Mouse (Mus musculus): ENCODE data around the gene Gm17949. TPM values are rescaled to one million over a fixed set of nuclear protein-coding genes. Genes with fewer than 3 reads are reported as not detected.

Gm17949 gene
- polyA plus RNA-seq, 1 experiment from 2014 or later: not detected

GRCm38 (mm10) chr17:57001228-57001627 lies 10.0 kb upstream of the Gm17949 start:
- peaks cover 38% of the 10 kb centered on the region for H3K36me3 ChIP-seq (ENCODE audit: inconsistent target)
- H3K27ac ChIP-seq: no peak overlapping the region
- WGBS (ENCODE audit: missing documents): 75% methylated on average over 8 of the region's 8 CpGs
- no peaks in the 10 kb centered on the region for H3K79me2 ChIP-seq (ENCODE audit: inconsistent target)
- no peak overlapping the region for H3K4me3 ChIP-seq (ENCODE audit: inconsistent target)

DNA sequence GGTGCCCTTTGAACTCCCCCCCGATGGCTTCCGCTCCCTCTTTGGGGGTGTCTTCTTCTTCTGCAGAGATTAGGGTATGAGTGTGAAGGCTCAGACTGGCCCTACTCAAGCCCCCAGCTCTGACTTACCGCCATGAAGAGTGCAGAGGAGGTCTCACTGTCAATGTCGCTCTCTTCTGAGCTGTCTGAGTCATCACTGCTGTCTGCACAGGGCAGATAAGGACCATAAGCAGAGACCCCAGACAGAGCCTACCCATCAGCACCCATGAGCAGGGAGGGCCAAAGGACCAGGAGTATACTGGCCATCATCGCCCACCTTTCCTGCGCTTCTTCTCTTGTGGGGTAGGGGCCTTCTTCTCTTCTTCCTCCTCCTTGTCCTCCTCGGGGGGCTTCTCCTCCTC lies 7.3 kb upstream of the Gm17949 start:
- H3K27ac ChIP-seq: no peak overlapping the region
- 95% methylated on average over 6 of the region's 7 CpGs for WGBS (ENCODE audit: missing documents)
- peaks cover 52% of the 10 kb centered on the region for H3K36me3 ChIP-seq (ENCODE audit: inconsistent target)
- H3K4me3 ChIP-seq (ENCODE audit: inconsistent target): no peak overlapping the region
- H3K79me2 ChIP-seq (ENCODE audit: inconsistent target): peaks cover under 1% of the 10 kb centered on the region; the same call in 1 of the 2 replicates

DNA sequence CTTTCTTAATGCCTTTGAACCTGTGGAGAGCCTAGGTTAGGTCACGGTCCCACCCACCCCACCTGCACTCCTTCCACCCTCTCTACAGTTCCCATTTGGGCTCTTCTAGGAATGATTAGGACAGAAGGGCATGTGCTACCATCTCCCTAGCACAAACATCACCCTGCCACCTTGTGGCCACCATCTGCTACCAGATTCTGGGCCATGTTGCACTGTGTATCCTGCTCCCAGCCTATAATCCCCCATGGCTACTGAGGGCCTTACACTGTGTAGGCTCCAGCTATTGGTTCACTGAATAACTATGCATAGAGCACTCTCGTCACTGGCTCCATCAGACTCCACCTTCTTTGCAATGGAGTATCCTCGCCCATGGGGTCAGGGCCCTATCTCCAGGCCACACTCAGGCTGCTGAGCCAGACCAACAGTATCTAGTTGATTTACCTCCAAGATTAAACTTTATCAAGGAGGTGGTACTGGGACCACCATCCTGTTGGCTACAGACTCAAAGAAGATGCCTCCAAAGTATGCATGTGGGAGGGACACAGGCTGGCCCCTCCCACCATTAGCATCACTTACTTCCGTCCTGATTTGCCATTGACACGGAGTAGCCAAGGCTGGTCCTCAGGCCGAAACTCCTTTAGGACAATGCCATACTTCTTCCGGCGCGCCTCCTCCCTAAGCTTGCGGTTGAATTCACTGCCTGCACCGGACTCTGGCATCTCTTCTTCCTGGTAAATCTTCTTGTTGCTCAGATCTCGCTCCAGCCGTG lies 3.9 kb upstream of the Gm17949 start:
- 96% methylated on average over 13 of the region's 13 CpGs for WGBS (ENCODE audit: missing documents)
- Histone ChIP-seq H3K79me2 (ENCODE audit: inconsistent target) (peaks cover 20% of the 10 kb centered on the region), H3K36me3 (ENCODE audit: inconsistent target) (peaks cover 52% of the 10 kb centered on the region), H3K4me3 (ENCODE audit: inconsistent target) (no peak overlapping the region), H3K27ac (no peak overlapping the region)

- peaks cover 20% of the 10 kb centered on the region for H3K36me3 ChIP-seq (ENCODE audit: inconsistent target)
- 4% methylated on average over 19 of the region's 19 CpGs for WGBS (ENCODE audit: missing documents)
- peak overlapping the region; percentile 73 for H3K27ac ChIP-seq
- H3K79me2 ChIP-seq (ENCODE audit: inconsistent target): peaks cover 20% of the 10 kb centered on the region
- H3K4me3 ChIP-seq (ENCODE audit: inconsistent target): peak overlapping the region; percentile 100
Measured at GRCm38 (mm10) chr17:57010911-57011235, 396 bp upstream of the Gm17949 start.

GRCm38 (mm10) chr17:57012245-57012795 lies 1.1 kb downstream of the Gm17949 start:
- WGBS (ENCODE audit: missing documents): 86% methylated on average over 13 of the region's 13 CpGs
- H3K36me3 ChIP-seq (ENCODE audit: inconsistent target): peaks cover 6% of the 10 kb centered on the region
- no peak overlapping the region for H3K27ac ChIP-seq
- H3K4me3 ChIP-seq (ENCODE audit: inconsistent target): peak overlapping the region; percentile 100
- H3K79me2 ChIP-seq (ENCODE audit: inconsistent target): peaks cover 20% of the 10 kb centered on the region

DNA sequence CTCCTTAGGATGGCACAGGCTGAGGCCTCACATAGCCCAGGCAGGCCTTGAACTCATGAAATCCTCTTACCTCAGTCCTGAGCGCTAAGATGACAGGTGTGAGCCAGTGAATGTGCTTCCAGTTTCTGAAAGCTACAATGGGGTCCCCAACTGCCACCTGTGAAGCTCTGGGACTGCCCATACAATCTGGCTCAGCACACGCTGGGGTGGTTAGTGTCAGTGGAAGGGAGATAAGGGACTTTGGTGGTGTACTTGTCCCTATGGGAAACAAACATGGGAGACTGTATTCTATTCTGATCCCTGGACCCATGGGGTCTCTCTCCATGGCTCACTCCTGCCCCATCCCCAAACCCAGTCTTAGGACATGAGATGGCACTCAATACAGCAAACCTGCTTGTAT lies 8.4 kb downstream of the Gm17949 start:
- Histone ChIP-seq H3K79me2 (ENCODE audit: inconsistent target) (no peaks in the 10 kb centered on the region; the same call in 1 of the 2 replicates), H3K27ac (no peak overlapping the region), H3K4me3 (ENCODE audit: inconsistent target) (no peak overlapping the region), H3K36me3 (ENCODE audit: inconsistent target) (peaks cover 35% of the 10 kb centered on the region)
- WGBS (ENCODE audit: missing documents): 93% methylated on average over 2 of the region's 2 CpGs

DNA sequence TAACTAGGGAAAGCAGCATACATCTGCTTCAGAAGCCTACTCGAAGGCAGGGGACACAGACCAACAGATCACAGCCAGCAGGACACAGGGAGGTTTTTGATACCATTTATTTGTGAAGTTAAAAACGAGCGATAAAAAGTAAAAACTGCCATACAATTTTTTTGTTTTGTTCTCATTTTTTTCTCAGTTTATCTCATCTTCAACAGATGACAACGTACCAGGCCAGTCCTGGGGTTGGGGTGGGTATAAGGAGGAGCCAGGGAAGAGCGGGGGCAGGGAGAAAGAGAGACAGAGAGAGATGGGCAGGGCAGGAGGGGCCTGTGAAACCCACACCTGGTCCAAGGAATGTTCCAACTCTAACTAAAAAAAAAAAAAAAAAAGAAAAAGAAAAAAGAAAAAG lies 9.7 kb downstream of the Gm17949 start:
- Histone ChIP-seq H3K4me3 (ENCODE audit: inconsistent target) (no peak overlapping the region), H3K36me3 (ENCODE audit: inconsistent target) (peaks cover 47% of the 10 kb centered on the region), H3K79me2 (ENCODE audit: inconsistent target) (peaks cover 3% of the 10 kb centered on the region; the same call in 1 of the 2 replicates), H3K27ac (no peak overlapping the region)
- 92% methylated on average over 5 of the region's 5 CpGs for WGBS (ENCODE audit: missing documents)

DNA sequence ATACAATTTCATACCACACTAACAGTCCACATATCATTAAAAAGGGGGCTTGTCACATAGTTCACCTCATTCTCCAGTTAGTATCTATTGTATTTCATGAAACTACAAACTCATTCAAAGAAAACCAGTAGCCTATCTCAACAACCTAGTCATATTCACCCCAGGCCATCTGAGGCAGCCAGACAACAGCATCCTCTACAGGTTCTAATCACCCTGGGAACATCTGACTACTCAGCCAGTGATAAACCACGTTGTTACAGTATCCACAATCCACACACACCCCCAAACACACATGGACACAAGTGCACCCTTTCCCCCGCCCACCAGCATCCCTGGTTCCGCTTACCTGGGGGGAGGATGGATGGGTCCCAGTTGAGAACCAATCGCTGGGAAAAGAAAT lies 16.2 kb downstream of the Gm17949 start:
- H3K4me3 ChIP-seq (ENCODE audit: inconsistent target): no peak overlapping the region
- peaks cover 55% of the 10 kb centered on the region for H3K36me3 ChIP-seq (ENCODE audit: inconsistent target)
- WGBS (ENCODE audit: missing documents): 93% methylated on average over 4 of the region's 4 CpGs
- H3K79me2 ChIP-seq (ENCODE audit: inconsistent target): peaks cover 49% of the 10 kb centered on the region
- no peak overlapping the region for H3K27ac ChIP-seq

GRCm38 (mm10) chr17:57029691-57030090 lies 18.4 kb downstream of the Gm17949 start:
- Histone ChIP-seq H3K36me3 (ENCODE audit: inconsistent target) (peaks cover 35% of the 10 kb centered on the region), H3K79me2 (ENCODE audit: inconsistent target) (peaks cover 49% of the 10 kb centered on the region), H3K27ac (0 out of 2 replicates have a peak overlapping the region, but pooled peaks have one; percentile 36), H3K4me3 (ENCODE audit: inconsistent target) (peak overlapping the region; percentile 72)
- 40% methylated on average over 7 of the region's 8 CpGs for WGBS (ENCODE audit: missing documents)

DNA sequence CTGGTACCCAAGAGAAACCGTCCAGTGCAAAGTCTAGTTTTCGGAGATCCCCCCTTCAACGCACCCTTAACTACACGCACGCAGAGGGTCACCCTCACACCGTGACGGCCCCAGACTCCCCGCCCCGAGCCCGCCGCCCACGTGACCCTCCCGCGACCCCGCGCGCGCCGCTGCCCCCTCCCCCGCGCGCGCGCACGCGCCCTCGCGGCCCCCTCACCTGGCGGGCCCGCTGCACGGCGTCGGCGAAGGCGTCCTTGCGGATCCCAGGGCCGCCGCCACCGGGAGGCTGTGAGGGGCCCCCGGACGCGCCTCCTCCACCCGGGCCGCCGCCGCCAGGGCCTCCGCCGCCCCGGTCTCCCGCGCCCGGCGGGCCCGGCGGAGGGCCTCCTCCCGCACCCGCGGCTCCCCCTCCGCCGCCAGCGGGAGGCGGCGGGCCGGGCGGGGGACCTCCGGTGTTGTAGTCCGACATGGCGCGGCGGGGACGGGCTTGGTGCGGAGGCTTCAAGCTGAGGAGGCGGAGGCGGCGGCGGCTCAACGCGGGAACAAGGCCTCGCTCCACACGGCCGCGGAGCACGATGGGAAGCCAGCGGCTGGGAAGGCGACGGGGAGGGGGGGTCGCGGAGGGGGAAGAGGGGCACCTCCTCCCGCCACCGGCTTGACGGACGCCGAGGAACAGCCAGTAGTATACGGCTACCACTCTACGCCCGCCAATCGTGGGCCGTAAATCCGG lies 19.8 kb downstream of the Gm17949 start, which contains the start of gene Khsrp:
Gene Khsrp, minus strand, starts transcription at position 592 of the 730 bp plus-strand sequence.
- WGBS (ENCODE audit: missing documents): 1% methylated on average over 50 of the region's 99 CpGs
- H3K36me3 ChIP-seq (ENCODE audit: inconsistent target): peaks cover 21% of the 10 kb centered on the region; the same call in 1 of the 2 replicates

DNA sequence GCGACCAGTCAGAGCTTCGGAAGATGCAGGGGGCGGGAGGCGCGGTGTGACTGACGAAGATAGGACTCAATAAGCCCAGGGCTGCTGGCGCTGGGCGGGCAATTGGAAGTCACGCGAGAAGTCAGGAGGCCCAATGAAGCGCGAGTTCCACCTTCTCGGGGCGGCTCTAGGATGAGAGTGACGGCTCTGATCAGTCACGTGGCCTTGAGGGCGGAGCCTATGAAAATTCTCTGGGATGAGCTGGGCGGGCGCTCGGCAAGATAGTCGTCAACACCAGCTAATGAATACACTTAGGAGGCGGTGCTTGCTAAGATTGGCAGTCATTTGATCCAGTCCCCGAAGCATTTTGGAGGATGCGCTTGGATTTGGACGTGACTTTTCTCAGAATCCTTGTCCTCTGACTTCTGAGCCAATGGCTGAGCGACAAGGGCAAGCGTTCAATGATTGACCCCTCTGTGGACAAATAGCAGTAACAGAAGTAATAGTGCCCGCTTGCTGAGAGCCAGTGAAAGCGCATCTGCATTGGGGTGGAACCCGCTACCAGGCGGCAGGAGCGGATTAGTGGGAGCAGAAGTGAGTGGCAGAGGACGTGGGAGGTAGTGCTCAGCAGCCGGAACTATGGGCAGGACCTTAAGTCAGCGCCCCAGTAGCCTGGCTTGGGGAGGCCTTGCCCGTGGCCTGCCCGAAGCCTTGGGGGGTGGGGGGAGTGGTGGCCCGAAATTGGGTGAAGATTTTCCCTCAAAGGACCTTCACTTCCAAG lies 20.6 kb downstream of the Gm17949 start:
- H3K4me3 ChIP-seq (ENCODE audit: inconsistent target): peak overlapping the region; percentile 36
- peaks cover 40% of the 10 kb centered on the region for H3K79me2 ChIP-seq (ENCODE audit: inconsistent target)
- under 1% methylated on average over 38 of the region's 38 CpGs for WGBS (ENCODE audit: missing documents)
- H3K27ac ChIP-seq: peak overlapping the region; percentile 85
- H3K36me3 ChIP-seq (ENCODE audit: inconsistent target): peaks cover 13% of the 10 kb centered on the region; the same call in 1 of the 2 replicates

More for the DNA sequence above, 19.8 kb downstream of the Gm17949 start, which contains the start of gene Khsrp:
- Histone ChIP-seq H3K79me2 (ENCODE audit: inconsistent target) (peaks cover 46% of the 10 kb centered on the region), H3K4me3 (ENCODE audit: inconsistent target) (peak within 1 kb of the TSS; percentile 72), H3K27ac (peak within 1 kb of the TSS; percentile 85)

DNA sequence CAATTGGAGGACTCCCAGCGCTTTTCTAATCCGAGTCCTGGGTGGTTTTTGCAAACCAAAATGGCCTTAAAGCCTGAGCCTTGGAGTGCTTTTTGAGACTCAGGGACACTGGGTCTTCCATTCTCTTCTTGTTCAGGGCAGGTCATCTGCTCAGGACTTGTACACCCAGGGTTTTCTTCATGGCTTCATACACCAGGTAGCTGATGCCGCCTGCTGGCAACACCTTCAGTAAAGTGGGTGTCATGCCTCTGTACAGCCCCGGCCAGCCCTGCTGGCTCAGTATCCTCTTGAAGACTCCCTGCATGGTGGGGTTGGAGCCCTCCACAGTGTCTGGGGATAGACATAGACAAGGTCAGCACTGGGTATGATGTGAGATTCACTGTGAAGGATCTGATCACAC lies 21.6 kb downstream of the Gm17949 start:
- peaks cover 4% of the 10 kb centered on the region; the same call in 1 of the 2 replicates for H3K36me3 ChIP-seq (ENCODE audit: inconsistent target)
- H3K79me2 ChIP-seq (ENCODE audit: inconsistent target): peaks cover 30% of the 10 kb centered on the region
- H3K27ac ChIP-seq: peak overlapping the region; percentile 85
- no peak overlapping the region for H3K4me3 ChIP-seq (ENCODE audit: inconsistent target)
- WGBS (ENCODE audit: missing documents): 98% methylated on average over 4 of the region's 4 CpGs

DNA sequence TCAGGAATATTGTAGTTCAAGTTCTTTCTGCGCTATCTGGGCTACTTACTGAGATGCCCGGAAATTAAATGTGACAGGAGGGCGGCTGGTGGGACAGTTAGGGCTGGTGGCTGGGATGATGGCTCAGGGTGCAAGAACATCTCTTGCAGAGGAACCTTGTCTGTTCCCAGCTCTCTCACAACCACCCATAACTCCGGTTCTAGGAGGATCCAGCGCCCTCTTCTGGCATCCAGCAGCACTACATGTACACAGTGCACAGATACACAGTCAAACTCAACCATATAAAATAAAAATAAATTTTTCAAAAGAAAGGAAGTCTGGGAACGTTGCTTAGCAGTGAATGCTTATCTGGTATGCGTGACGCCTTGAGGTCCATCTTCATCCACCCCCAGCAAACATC lies 27.7 kb downstream of the Gm17949 start:
- Histone ChIP-seq H3K27ac (no peak overlapping the region), H3K79me2 (ENCODE audit: inconsistent target) (no peaks in the 10 kb centered on the region), H3K36me3 (ENCODE audit: inconsistent target) (no peaks in the 10 kb centered on the region), H3K4me3 (ENCODE audit: inconsistent target) (no peak overlapping the region)
- 56% methylated on average over 8 of the region's 8 CpGs for whole genome bisulfite sequencing (ENCODE audit: missing documents)

GRCm38 (mm10) chr17:57041554-57041953 lies 30.3 kb downstream of the Gm17949 start, which contains the start of gene Slc25a41:
Gene Slc25a41 (minus strand): TSS chr17:57041654.
- Histone ChIP-seq H3K4me3 (ENCODE audit: inconsistent target) (no peak within 1 kb of the TSS), H3K79me2 (ENCODE audit: inconsistent target) (no peaks in the 10 kb centered on the region), H3K36me3 (ENCODE audit: inconsistent target) (no peaks in the 10 kb centered on the region), H3K27ac (no peak within 1 kb of the TSS)
- WGBS (ENCODE audit: missing documents): 82% methylated on average over 7 of the region's 8 CpGs

All from macrophage (primary cell).